Mouse (Mus musculus) lung, embryonic 14.5 days (tissue): ENCODE measurements around the gene 4933412E24Rik. TPM values are rescaled to one million over a fixed set of nuclear protein-coding genes. Genes with fewer than 3 reads are reported as not detected.
A peak's percentile ranks its signal among the peaks of the same experiment; 100 is the strongest.

Source experiments
- ATAC-seq: fragments of 200-750 bp; cut with Nextera tagmentation; 2 replicates; pipeline ENCODE4 v1.8.0; 2017; ENCODE audit warnings: mild to moderate bottlenecking, moderate TSS enrichment, moderate library complexity; ENCODE audit not compliant: insufficient read depth
- DNase-seq: peaks from one replicate; pipeline ENCODE4 v3.0.0-alpha.2; 2015
- H3K27ac ChIP-seq: fragments of 300-500 bp; sonication (generic); 2 replicates; pipeline ENCODE4 v1.5.1; 2014; ENCODE audit warnings: low read depth, mild to moderate bottlenecking, moderate library complexity
- H3K27me3 ChIP-seq: fragments of 300-500 bp; sonication (generic); 2 replicates; pipeline ENCODE4 v1.6.1; 2014; ENCODE audit warnings: low read length, control low read depth; ENCODE audit not compliant: insufficient read depth
- H3K36me3 ChIP-seq: fragments of 300-500 bp; sonication (generic); 2 replicates; pipeline ENCODE4 v1.6.1; 2014; ENCODE audit warnings: control low read depth; ENCODE audit not compliant: insufficient read depth
- H3K4me1 ChIP-seq: fragments of 300-500 bp; sonication (generic); 2 replicates; pipeline ENCODE4 v1.6.1; 2014; ENCODE audit warnings: antibody characterized with exemption, control low read depth; ENCODE audit not compliant: insufficient read depth
- H3K4me2 ChIP-seq: fragments of 300-500 bp; sonication (generic); 2 replicates; pipeline ENCODE4 v1.6.1; 2014; ENCODE audit warnings: mild to moderate bottlenecking
- H3K4me3 ChIP-seq: fragments of 300-500 bp; sonication (generic); 2 replicates; pipeline ENCODE4 v1.5.1; 2014; ENCODE audit warnings: low read depth, low read length
- H3K9ac ChIP-seq: fragments of 300-500 bp; sonication (generic); 2 replicates; pipeline ENCODE4 v1.6.1; 2014
- H3K9me3 ChIP-seq: fragments of 300-500 bp; sonication (generic); 2 replicates; pipeline ENCODE4 v1.6.1; 2016; ENCODE audit warnings: low read depth, low read length, control low read depth
- CTCF ChIP-seq: IDR thresholded peaks from 2 replicates; pipeline ENCODE4 v1.5.1; 2016; ENCODE audit warnings: antibody characterized with exemption, low read depth
- WGBS: fragments of 180-500 bp; shearing (Covaris S2); extraction: QIAGEN DNeasy Blood & Tissue Kit; methylation state at CpG from one replicate; pipeline ENCODE4 v1.1.7; 2014; 5-methylcytosine and 5-hydroxymethylcytosine counted together
- polyA plus RNA-seq: library from polyadenylated mRNA; unstranded; fragments of >200 nt; fragmentation: Nextera tagmentation; extraction: Ambion mirVana; gene quantifications from 2 replicates; pipeline ENCODE4 v1.2.1, GENCODE M21; 2014

4933412E24Rik gene
- polyA plus RNA-seq, result not detected in 2 replicates

- no peak for ATAC-seq
- Histone ChIP-seq H3K4me2 (no peak within 1 kb of the TSS), H3K36me3 (no peaks in the 10 kb centered on the region), H3K4me1 (no peaks in the 10 kb centered on the region), H3K27me3 (no peaks in the 10 kb centered on the region), H3K9ac (no peak within 1 kb of the TSS), H3K9me3 (no peaks in the 10 kb centered on the region), H3K4me3 (no peak within 1 kb of the TSS), H3K27ac (no peak within 1 kb of the TSS)
- no peak for DNase-seq
- 86% methylated on average over 7 of the region's 7 CpGs for WGBS
- TF ChIP-seq CTCF, result no peak
Observed at GRCm38 (mm10) chr15:60016513-60016912, at the start of gene 4933412E24Rik. Gene 4933412E24Rik, minus strand, starts transcription at chr15:60016613.

GRCm38 (mm10) chr15:60030728-60031127 is 14.3 kb upstream of the 4933412E24Rik start:
- no peaks in the 10 kb centered on the region for H3K4me1 ChIP-seq
- H3K9me3 ChIP-seq, result no peaks in the 10 kb centered on the region
- H3K9ac ChIP-seq, result no peak overlapping the region
- ATAC-seq (no peak), DNase-seq (no peak)
- no peaks in the 10 kb centered on the region for H3K36me3 ChIP-seq
- H3K4me2 ChIP-seq, result no peak overlapping the region
- no peak for TF ChIP-seq CTCF
- H3K27ac ChIP-seq, result no peak overlapping the region
- 56% methylated on average over 3 of the region's 3 CpGs for WGBS
- H3K4me3 ChIP-seq, result no peak overlapping the region
- H3K27me3 ChIP-seq, result no peaks in the 10 kb centered on the region

GRCm38 (mm10) chr15:60021256-60021655 is 4.8 kb upstream of the 4933412E24Rik start:
- no peaks in the 10 kb centered on the region for H3K4me1 ChIP-seq
- H3K4me3 ChIP-seq, result no peak overlapping the region
- no peak overlapping the region for H3K9ac ChIP-seq
- ATAC-seq (peak; percentile 44; the same call in 1 of the 2 replicates), DNase-seq (peak; percentile 35)
- H3K27me3 ChIP-seq, result no peaks in the 10 kb centered on the region
- no peak for TF ChIP-seq CTCF
- 20% methylated on average over 3 of the region's 3 CpGs for WGBS
- H3K36me3 ChIP-seq, result no peaks in the 10 kb centered on the region
- H3K27ac ChIP-seq, result no peak overlapping the region
- H3K4me2 ChIP-seq, result no peak overlapping the region
- no peaks in the 10 kb centered on the region for H3K9me3 ChIP-seq

- no peak for ATAC-seq
Observed at GRCm38 (mm10) chr15:60010199-60010598, 6.2 kb downstream of the 4933412E24Rik start.

GRCm38 (mm10) chr15:60009610-60010009 is 6.8 kb downstream of the 4933412E24Rik start:
- no peaks in the 10 kb centered on the region for H3K4me1 ChIP-seq
- no peak overlapping the region for H3K27ac ChIP-seq
- no peak overlapping the region for H3K4me2 ChIP-seq
- no peaks in the 10 kb centered on the region for H3K27me3 ChIP-seq
- H3K9ac ChIP-seq, result no peak overlapping the region
- H3K36me3 ChIP-seq, result no peaks in the 10 kb centered on the region
- TF ChIP-seq CTCF, result no peak
- WGBS, result 84% methylated on average over 3 of the region's 3 CpGs
- no peak overlapping the region for H3K4me3 ChIP-seq
- H3K9me3 ChIP-seq, result no peaks in the 10 kb centered on the region
- ATAC-seq (no peak), DNase-seq (no peak)

More at GRCm38 (mm10) chr15:60010199-60010598, 6.2 kb downstream of the 4933412E24Rik start:
- DNase-seq, result no peak
- Histone ChIP-seq H3K27me3 (no peaks in the 10 kb centered on the region), H3K27ac (no peak overlapping the region), H3K4me1 (no peaks in the 10 kb centered on the region), H3K9me3 (no peaks in the 10 kb centered on the region), H3K4me2 (no peak overlapping the region), H3K4me3 (no peak overlapping the region), H3K36me3 (no peaks in the 10 kb centered on the region), H3K9ac (no peak overlapping the region)
- WGBS, result 89% methylated on average over 4 of the region's 4 CpGs
- no peak for TF ChIP-seq CTCF

GRCm38 (mm10) chr15:59983777-59984176 is 32.6 kb downstream of the 4933412E24Rik start:
- 69% methylated on average over 4 of the region's 4 CpGs for WGBS
- no peak overlapping the region for H3K4me3 ChIP-seq
- DNase-seq (no peak), ATAC-seq (no peak)
- no peak overlapping the region for H3K27ac ChIP-seq
- TF ChIP-seq CTCF, result no peak
- H3K4me1 ChIP-seq, result no peaks in the 10 kb centered on the region
- no peaks in the 10 kb centered on the region for H3K27me3 ChIP-seq
- H3K9me3 ChIP-seq, result no peaks in the 10 kb centered on the region
- no peaks in the 10 kb centered on the region for H3K36me3 ChIP-seq
- H3K9ac ChIP-seq, result no peak overlapping the region
- H3K4me2 ChIP-seq, result no peak overlapping the region

- H3K27ac ChIP-seq, result no peak overlapping the region
- no peak for ATAC-seq
Observed at GRCm38 (mm10) chr15:59975310-59975709, 41.1 kb downstream of the 4933412E24Rik start.

GRCm38 (mm10) chr15:59974584-59974983 is 41.8 kb downstream of the 4933412E24Rik start:
- ATAC-seq (no peak), DNase-seq (peak; percentile 9)
- H3K4me3 ChIP-seq, result no peak overlapping the region
- H3K4me1 ChIP-seq, result no peaks in the 10 kb centered on the region
- TF ChIP-seq CTCF, result no peak
- no peaks in the 10 kb centered on the region for H3K27me3 ChIP-seq
- 68% methylated on average over 5 of the region's 5 CpGs for WGBS
- H3K9me3 ChIP-seq, result no peaks in the 10 kb centered on the region
- H3K27ac ChIP-seq, result no peak overlapping the region
- H3K9ac ChIP-seq, result no peak overlapping the region
- no peaks in the 10 kb centered on the region for H3K36me3 ChIP-seq
- H3K4me2 ChIP-seq, result no peak overlapping the region

More at GRCm38 (mm10) chr15:59975310-59975709, 41.1 kb downstream of the 4933412E24Rik start:
- peak; percentile 33 for DNase-seq
- Histone ChIP-seq H3K4me3 (no peak overlapping the region), H3K36me3 (no peaks in the 10 kb centered on the region), H3K4me2 (no peak overlapping the region), H3K27me3 (no peaks in the 10 kb centered on the region), H3K9ac (no peak overlapping the region), H3K4me1 (no peaks in the 10 kb centered on the region), H3K9me3 (no peaks in the 10 kb centered on the region)
- 29% methylated on average over 3 of the region's 3 CpGs for WGBS
- no peak for TF ChIP-seq CTCF
